Mouse (Mus musculus) forebrain, postnatal 0 days (tissue): ENCODE results near the gene Fzd10. TPM values are rescaled to one million over a fixed set of nuclear protein-coding genes. Genes with fewer than 3 reads are reported as not detected.

ENCODE experiments used
- ATAC-seq: fragments of 200-750 bp; cut with Nextera tagmentation; 2 replicates; pipeline ENCODE4 v1.8.0; 2017; ENCODE audit warnings: mild to moderate bottlenecking, moderate library complexity
- DNase-seq: peaks from one replicate; pipeline ENCODE4 v3.0.0-alpha.2; 2015
- H3K27ac ChIP-seq: fragments of 300-500 bp; sonication (generic); 2 replicates; pipeline ENCODE4 v1.5.1; 2014; ENCODE audit warnings: low read depth, mild to moderate bottlenecking, antibody characterized with exemption, low read length, moderate library complexity, mixed read lengths
- H3K27me3 ChIP-seq: fragments of 300-500 bp; sonication (generic); 2 replicates; pipeline ENCODE4 v1.6.1; 2014; ENCODE audit warnings: mild to moderate bottlenecking, low read length, mixed read lengths; ENCODE audit not compliant: insufficient read depth
- H3K36me3 ChIP-seq: fragments of 300-500 bp; sonication (generic); 2 replicates; pipeline ENCODE4 v1.6.1; 2014; ENCODE audit warnings: mild to moderate bottlenecking, moderate library complexity; ENCODE audit not compliant: insufficient read depth
- H3K4me1 ChIP-seq: fragments of 300-500 bp; sonication (generic); 2 replicates; pipeline ENCODE4 v1.6.1; 2014; ENCODE audit warnings: antibody characterized with exemption; ENCODE audit not compliant: insufficient read depth
- H3K4me2 ChIP-seq: fragments of 300-500 bp; sonication (generic); 2 replicates; pipeline ENCODE4 v1.6.1; 2014; ENCODE audit warnings: low read depth, mild to moderate bottlenecking, moderate library complexity
- H3K4me3 ChIP-seq: fragments of 300-500 bp; sonication (generic); 2 replicates; pipeline ENCODE4 v1.5.1; 2014; ENCODE audit warnings: low read depth, low read length, mixed read lengths
- H3K9ac ChIP-seq: fragments of 300-500 bp; sonication (generic); 2 replicates; pipeline ENCODE4 v1.6.1; 2014; ENCODE audit warnings: mild to moderate bottlenecking
- H3K9me3 ChIP-seq: fragments of 300-500 bp; sonication (generic); 2 replicates; pipeline ENCODE4 v1.6.1; 2016; ENCODE audit warnings: low read length
- CTCF ChIP-seq: sonication (generic); IDR thresholded peaks from 2 replicates; pipeline ENCODE4 v1.5.1; 2016; ENCODE audit warnings: antibody characterized with exemption, control low read depth, low read depth
- WGBS: fragments of 180-500 bp; shearing (Covaris S2); extraction: QIAGEN DNeasy Blood & Tissue Kit; methylation state at CpG from one replicate; pipeline ENCODE4 v1.1.7; 2014; 5-methylcytosine and 5-hydroxymethylcytosine counted together
- polyA plus RNA-seq: library from polyadenylated mRNA; unstranded; fragments of >200 nt; fragmentation: Nextera tagmentation; extraction: Ambion mirVana; gene quantifications from 2 replicates; pipeline ENCODE4 v1.2.1, GENCODE M21; 2015
- total RNA-seq: library from RNA; depleted of rRNA; stranded (reverse); fragments of >200 nt; gene quantifications from 2 replicates; pipeline ENCODE4 v1.2.3, GENCODE M21; 2014; rRNA removed

The Fzd10 gene
- 4.8 and 9.2 TPM in 2 replicates for total RNA-seq
- 1.1 and 2.2 TPM in 2 replicates for polyA plus RNA-seq

- Histone ChIP-seq H3K27me3 (peaks cover 73% of the 10 kb centered on the region), H3K4me2 (peak within 1 kb of the TSS; percentile 89), H3K4me1 (0 out of 2 replicates have a peak, but pooled peaks cover 3% of the 10 kb centered on the region), H3K9ac (peak within 1 kb of the TSS; percentile 37; the same call in 1 of the 2 replicates), H3K9me3 (no peaks in the 10 kb centered on the region), H3K4me3 (peak within 1 kb of the TSS; percentile 43), H3K36me3 (no peaks in the 10 kb centered on the region), H3K27ac (no peak within 1 kb of the TSS)
- ATAC-seq (peak; percentile 32), DNase-seq (no peak)
- no peak for TF ChIP-seq CTCF
- WGBS: under 1% methylated on average over 71 of the region's 73 CpGs
Measured at GRCm38 (mm10) chr5:128600072-128601021, at the start of gene Fzd10. Gene Fzd10 (plus strand): TSS chr5:128600844.

- Histone ChIP-seq H3K4me2 (peak overlapping the region; percentile 46), H3K4me1 (peaks cover 5% of the 10 kb centered on the region; the same call in 1 of the 2 replicates), H3K4me3 (no peak overlapping the region), H3K9me3 (no peaks in the 10 kb centered on the region), H3K9ac (no peak overlapping the region), H3K36me3 (no peaks in the 10 kb centered on the region), H3K27ac (no peak overlapping the region), H3K27me3 (peaks cover 12% of the 10 kb centered on the region)
- TF ChIP-seq CTCF: no peak
- peak; percentile 10 for DNase-seq
- WGBS: 4% methylated on average over 11 of the region's 11 CpGs
- ATAC-seq: no peak
Measured at GRCm38 (mm10) chr5:128551448-128551847, 49.2 kb upstream of the Fzd10 start.

GRCm38 (mm10) chr5:128552136-128552890 is 48.3 kb upstream of the Fzd10 start:
- Histone ChIP-seq H3K27ac (no peak overlapping the region), H3K36me3 (no peaks in the 10 kb centered on the region), H3K9ac (no peak overlapping the region), H3K9me3 (no peaks in the 10 kb centered on the region), H3K4me2 (peak overlapping the region; percentile 46), H3K4me3 (peak overlapping the region; percentile 17), H3K4me1 (peaks cover 5% of the 10 kb centered on the region; the same call in 1 of the 2 replicates), H3K27me3 (peaks cover 12% of the 10 kb centered on the region)
- DNase-seq (peak; percentile 35), ATAC-seq (no peak)
- no peak for TF ChIP-seq CTCF
- WGBS: 5% methylated on average over 28 of the region's 28 CpGs

- DNase-seq (no peak), ATAC-seq (no peak)
- H3K36me3 ChIP-seq: no peaks in the 10 kb centered on the region
- 74% methylated on average over 7 of the region's 7 CpGs for WGBS
- no peak overlapping the region for H3K4me2 ChIP-seq
- no peak overlapping the region for H3K9ac ChIP-seq
- H3K27me3 ChIP-seq: no peaks in the 10 kb centered on the region
- no peak overlapping the region for H3K27ac ChIP-seq
- H3K9me3 ChIP-seq: 0 out of 2 replicates have a peak, but pooled peaks cover 4% of the 10 kb centered on the region
- H3K4me1 ChIP-seq: peaks cover under 1% of the 10 kb centered on the region; the same call in 1 of the 2 replicates
- TF ChIP-seq CTCF: no peak
- no peak overlapping the region for H3K4me3 ChIP-seq
Measured at GRCm38 (mm10) chr5:128558126-128558525, 42.5 kb upstream of the Fzd10 start.

- H3K9me3 ChIP-seq: no peaks in the 10 kb centered on the region
- DNase-seq: no peak
- no peak for TF ChIP-seq CTCF
- H3K4me1 ChIP-seq: no peaks in the 10 kb centered on the region
- H3K9ac ChIP-seq: no peak overlapping the region
- no peak for ATAC-seq
- no peak overlapping the region for H3K27ac ChIP-seq
- WGBS: 9% methylated on average over 6 of the region's 6 CpGs
- no peaks in the 10 kb centered on the region for H3K27me3 ChIP-seq
- H3K36me3 ChIP-seq: no peaks in the 10 kb centered on the region
- H3K4me3 ChIP-seq: no peak overlapping the region
- H3K4me2 ChIP-seq: no peak overlapping the region
Measured at GRCm38 (mm10) chr5:128567313-128567712, 33.3 kb upstream of the Fzd10 start.

- ATAC-seq (no peak), DNase-seq (no peak)
- H3K4me1 ChIP-seq: no peaks in the 10 kb centered on the region
- H3K27ac ChIP-seq: no peak overlapping the region
- no peaks in the 10 kb centered on the region for H3K36me3 ChIP-seq
- H3K4me2 ChIP-seq: no peak overlapping the region
- no peaks in the 10 kb centered on the region for H3K9me3 ChIP-seq
- H3K27me3 ChIP-seq: no peaks in the 10 kb centered on the region
- no peak for TF ChIP-seq CTCF
- no peak overlapping the region for H3K4me3 ChIP-seq
- 13% methylated on average over 5 of the region's 5 CpGs for WGBS
- H3K9ac ChIP-seq: no peak overlapping the region
Measured at GRCm38 (mm10) chr5:128568970-128569369, 31.7 kb upstream of the Fzd10 start.
